ENCODE assay signal across 12 mouse cellular contexts in the genomic region with DNA sequence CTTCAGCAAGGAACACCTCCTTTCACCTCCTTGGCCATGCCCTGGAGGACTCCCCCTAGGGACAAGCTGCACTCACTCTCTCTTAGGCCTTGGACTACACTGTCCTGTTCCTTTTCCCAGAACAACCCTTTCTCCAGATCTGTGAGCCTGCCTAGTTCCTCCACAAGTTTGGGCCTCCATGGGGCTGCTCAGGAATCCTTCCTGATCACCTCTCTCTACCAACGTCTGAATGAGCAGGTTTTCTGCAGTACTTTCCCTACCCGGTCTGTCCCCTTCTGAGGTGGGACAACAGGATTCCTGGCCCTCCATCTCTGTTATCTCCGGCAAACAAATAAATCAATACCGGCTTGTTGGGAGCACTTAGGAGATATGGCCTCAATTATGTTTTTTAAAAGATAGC.
"Had no signal": no experiment of that assay in that cellular context is flagged by ENCODE, and none has a peak within 500 bp of the region (broad histone marks: within the 10 kb centered on the region; RNA-seq: fewer than 3 reads in every experiment).

No protein-coding gene starts in this region.

- H3K27ac ChIP-seq: intestine, embryonic 15.5 days; limb, embryonic 13.5 days; midbrain, embryonic 12.5 days; neural tube, embryonic 15.5 days; stomach, postnatal 0 days had no signal

- H3K4me2 ChIP-seq: intestine, embryonic 15.5 days; limb, embryonic 13.5 days; midbrain, embryonic 12.5 days; neural tube, embryonic 15.5 days had no signal

- ATAC-seq: intestine, embryonic 15.5 days; midbrain, embryonic 16.5 days had no signal

- H3K36me3 ChIP-seq: intestine, embryonic 15.5 days; midbrain, embryonic 12.5 days; neural tube, embryonic 15.5 days had no signal

- H3K9ac ChIP-seq: intestine, embryonic 15.5 days; limb, embryonic 13.5 days; midbrain, embryonic 12.5 days; neural tube, embryonic 15.5 days had no signal

- H3K9me3 ChIP-seq: intestine, embryonic 15.5 days; limb, embryonic 13.5 days; midbrain, embryonic 12.5 days; neural tube, embryonic 15.5 days had no signal

- DNase-seq: kidney, adult 18-20 months; kidney, postnatal 10 days; left cerebral cortex, postnatal 4 days; right cerebral cortex, adult 18-20 months; right cerebral cortex, postnatal 25 days; thymus, postnatal 14 days had no signal

- H3K27me3 ChIP-seq: intestine, embryonic 15.5 days; limb, embryonic 13.5 days; midbrain, embryonic 12.5 days; neural tube, embryonic 15.5 days had no signal

- H3K4me1 ChIP-seq: intestine, embryonic 15.5 days had no signal

- H3K4me3 ChIP-seq: intestine, embryonic 15.5 days; limb, embryonic 13.5 days; midbrain, embryonic 12.5 days; neural tube, embryonic 15.5 days had no signal
